Mouse (Mus musculus) liver, embryonic 11.5 days (tissue): ENCODE data around the gene Dbndd2. TPM values are rescaled to one million over a fixed set of nuclear protein-coding genes. Genes with fewer than 3 reads are reported as not detected.

Experiments used
- ATAC-seq: fragments of 200-750 bp; cut with Nextera tagmentation; replicated peaks from 2 replicates; pipeline ENCODE4 v1.8.0; 2017; ENCODE audit warnings: moderate number of reproducible peaks, mild to moderate bottlenecking, moderate TSS enrichment, moderate library complexity; ENCODE audit not compliant: low FRiP score
- DNase-seq: peaks from one replicate; pipeline ENCODE4 v3.0.0-alpha.2; 2017; ENCODE audit warnings: low spot score
- H3K27ac ChIP-seq: fragments of 300-500 bp; sonication (generic); 2 replicates; pipeline ENCODE4 v1.5.1; 2014; ENCODE audit warnings: mild to moderate bottlenecking, low read depth, low read length, control low read depth
- H3K27me3 ChIP-seq: fragments of 300-500 bp; sonication (generic); replicated peaks from 2 replicates; pipeline ENCODE4 v1.6.1; 2014; ENCODE audit warnings: low read length, mixed read lengths; ENCODE audit not compliant: control insufficient read depth, insufficient read depth
- H3K36me3 ChIP-seq: fragments of 300-500 bp; sonication (generic); 2 replicates; pipeline ENCODE4 v1.6.1; 2014; ENCODE audit warnings: mild to moderate bottlenecking, low read length, moderate library complexity, mixed read lengths; ENCODE audit not compliant: control insufficient read depth, insufficient read depth
- H3K4me1 ChIP-seq: fragments of 300-500 bp; sonication (generic); replicated peaks from 2 replicates; pipeline ENCODE4 v1.6.1; 2014; ENCODE audit warnings: low read length, mixed read lengths; ENCODE audit not compliant: control insufficient read depth, insufficient read depth
- H3K4me2 ChIP-seq: fragments of 300-500 bp; sonication (generic); 2 replicates; pipeline ENCODE4 v1.6.1; 2014; ENCODE audit warnings: mild to moderate bottlenecking, control low read depth, moderate library complexity
- H3K4me3 ChIP-seq: fragments of 300-500 bp; sonication (generic); 2 replicates; pipeline ENCODE4 v1.5.1; 2014; ENCODE audit warnings: low read depth, low read length, control low read depth
- H3K9ac ChIP-seq: fragments of 300-500 bp; sonication (generic); 2 replicates; pipeline ENCODE4 v1.6.1; 2014; ENCODE audit warnings: low read depth, low read length, control low read depth
- H3K9me3 ChIP-seq: fragments of 300-500 bp; sonication (generic); 2 replicates; pipeline ENCODE4 v1.6.1; 2016; ENCODE audit warnings: low read length, inconsistent platforms, mixed read lengths; ENCODE audit not compliant: control insufficient read depth
- WGBS: fragments of 180-500 bp; shearing (Covaris S2); extraction: QIAGEN DNeasy Blood & Tissue Kit; methylation state at CpG from one replicate; pipeline ENCODE4 v1.1.7; 2014; 5-methylcytosine and 5-hydroxymethylcytosine counted together
- polyA plus RNA-seq: library from polyadenylated mRNA; unstranded; fragments of >200 nt; fragmentation: Nextera tagmentation; extraction: Ambion mirVana; gene quantifications from 2 replicates; pipeline ENCODE4 v1.2.1, GENCODE M21; 2014

Gene Dbndd2
- polyA plus RNA-seq, 1 experiment from 2014 or later, result 2.1 TPM

DNA sequence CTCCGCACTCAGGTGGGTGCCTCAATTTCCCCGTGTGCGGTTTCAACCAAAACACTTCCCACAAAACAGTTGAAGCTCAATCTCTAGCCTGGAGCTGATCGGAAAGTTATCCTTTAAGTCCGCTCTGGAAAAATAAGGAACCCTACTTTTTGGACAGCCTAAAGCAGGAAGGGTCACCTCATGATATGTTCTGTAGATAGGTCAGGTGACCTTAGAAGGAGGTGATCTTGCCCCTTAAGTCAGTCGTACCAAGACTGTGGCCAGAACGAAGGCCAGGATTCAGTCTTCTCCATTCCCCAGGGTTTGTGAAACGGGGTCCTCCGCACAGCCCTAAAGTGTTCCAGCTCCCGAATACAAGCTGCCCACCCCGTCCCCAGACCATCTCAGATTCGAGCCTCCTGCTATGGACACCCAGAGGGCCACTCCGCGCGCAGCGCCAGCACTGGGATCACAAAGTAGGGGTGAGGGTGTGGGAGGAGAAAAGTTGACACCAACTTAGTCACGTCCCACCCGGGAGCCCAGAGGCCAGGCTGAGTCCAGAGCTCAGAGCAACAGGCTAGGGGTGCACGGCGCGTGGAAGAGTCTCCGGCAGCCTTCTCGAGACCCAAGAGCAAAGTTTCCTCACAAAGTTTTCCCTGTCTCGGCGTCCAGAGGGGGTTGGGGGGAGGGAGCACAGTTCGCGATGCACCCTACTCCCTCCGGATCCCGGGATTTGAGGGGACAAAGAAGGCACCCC is 43.4 kb upstream of the Dbndd2 start:
- ATAC-seq (0 out of 2 replicates have a peak, but pooled peaks have one; percentile 13), DNase-seq (no peak)
- Histone ChIP-seq H3K36me3 (no peaks in the 10 kb centered on the region), H3K27me3 (peaks cover 36% of the 10 kb centered on the region), H3K9me3 (no peaks in the 10 kb centered on the region), H3K4me2 (peak overlapping the region; percentile 65), H3K9ac (peak overlapping the region; percentile 64), H3K4me3 (peak overlapping the region; percentile 57), H3K4me1 (peaks cover 5% of the 10 kb centered on the region), H3K27ac (peak overlapping the region; percentile 53; the same call in 1 of the 2 replicates)
- WGBS, result 5% methylated on average over 29 of the region's 29 CpGs

DNA sequence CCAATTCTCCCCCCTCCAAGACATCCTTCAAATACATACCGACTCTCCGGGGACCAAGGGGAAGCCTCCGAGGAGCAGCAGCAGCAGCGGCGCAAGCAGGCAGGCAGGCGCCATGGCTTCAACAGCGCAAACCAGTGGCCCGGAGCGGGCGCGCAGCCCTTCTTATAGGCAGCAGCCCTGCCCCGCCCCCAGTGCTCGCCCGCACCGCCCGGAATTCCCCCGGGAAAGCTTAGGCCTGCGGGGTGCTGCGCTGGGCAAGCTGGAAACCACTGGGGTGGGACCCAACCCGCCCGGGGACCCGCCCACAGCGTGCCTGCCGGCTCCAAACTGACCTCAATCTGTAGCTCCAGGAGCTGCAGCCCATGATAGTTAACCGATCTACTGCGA is 42.9 kb upstream of the Dbndd2 start:
- Histone ChIP-seq H3K9me3 (no peaks in the 10 kb centered on the region), H3K36me3 (no peaks in the 10 kb centered on the region), H3K27ac (peak overlapping the region; percentile 53; the same call in 1 of the 2 replicates), H3K27me3 (peaks cover 34% of the 10 kb centered on the region), H3K4me2 (peak overlapping the region; percentile 65), H3K9ac (peak overlapping the region; percentile 64), H3K4me1 (peaks cover 5% of the 10 kb centered on the region), H3K4me3 (peak overlapping the region; percentile 57)
- WGBS, result under 1% methylated on average over 26 of the region's 26 CpGs
- ATAC-seq (peak; percentile 80), DNase-seq (peak; percentile 78)

- DNase-seq, result no peak
- Histone ChIP-seq H3K4me2 (peak within 1 kb of the TSS; percentile 65), H3K4me1 (peaks cover 5% of the 10 kb centered on the region), H3K9me3 (no peaks in the 10 kb centered on the region), H3K27me3 (peaks cover 34% of the 10 kb centered on the region), H3K36me3 (no peaks in the 10 kb centered on the region), H3K4me3 (peak within 1 kb of the TSS; percentile 57), H3K9ac (peak within 1 kb of the TSS; percentile 64), H3K27ac (peak within 1 kb of the TSS; percentile 53)
- WGBS, result 10% methylated on average over 18 of the region's 18 CpGs
- ATAC-seq, result no peak
Measured at GRCm38 (mm10) chr2:164443460-164444000, 42.4 kb upstream of the Dbndd2 start, which contains the start of gene Sdc4. TSS of gene Sdc4 (minus strand) at chr2:164443887.

GRCm38 (mm10) chr2:164444701-164445100 is 41.2 kb upstream of the Dbndd2 start:
- no peak for ATAC-seq
- H3K27me3 ChIP-seq, result peaks cover 34% of the 10 kb centered on the region
- WGBS, result 67% methylated on average over 2 of the region's 2 CpGs

DNA sequence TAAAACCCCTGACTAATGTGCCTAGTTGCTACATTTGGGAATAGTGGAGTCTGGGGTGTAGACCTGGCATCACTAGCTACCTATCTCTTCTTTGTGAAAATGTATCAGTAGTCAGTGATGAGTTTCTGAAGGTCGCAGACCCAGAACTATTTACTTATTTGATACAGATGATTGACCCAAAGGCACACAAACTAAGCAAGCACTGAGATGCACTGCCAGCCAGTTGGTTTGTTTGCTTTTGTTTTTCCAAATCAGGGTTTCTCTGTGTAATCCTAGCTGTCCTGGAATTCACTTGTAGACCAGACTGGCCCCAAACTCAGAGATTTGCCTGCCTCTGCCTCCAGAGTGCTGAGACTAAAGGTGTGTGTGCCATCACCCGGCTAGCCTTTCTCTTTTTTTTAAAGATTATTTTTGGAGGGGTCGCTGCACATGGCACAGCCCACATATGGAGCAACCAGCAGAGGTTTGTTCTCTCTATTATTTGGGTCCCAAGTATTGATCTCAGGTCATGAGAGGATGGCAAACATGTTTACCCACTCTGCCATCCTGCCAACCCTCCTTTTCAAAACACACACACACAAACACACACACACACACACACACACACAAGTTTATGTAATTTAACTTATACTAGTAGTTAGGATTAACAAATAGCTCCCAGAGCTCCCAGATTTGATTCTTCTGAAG is 40.4 kb upstream of the Dbndd2 start:
- Histone ChIP-seq H3K4me3 (no peak overlapping the region), H3K9me3 (no peaks in the 10 kb centered on the region), H3K9ac (no peak overlapping the region), H3K4me2 (no peak overlapping the region), H3K36me3 (no peaks in the 10 kb centered on the region), H3K4me1 (no peaks in the 10 kb centered on the region; the same call in 1 of the 2 replicates), H3K27ac (no peak overlapping the region), H3K27me3 (peaks cover 33% of the 10 kb centered on the region)
- no peak for DNase-seq
- ATAC-seq, result no peak
- WGBS, result 69% methylated on average over 3 of the region's 3 CpGs

More at GRCm38 (mm10) chr2:164444701-164445100, 41.2 kb upstream of the Dbndd2 start:
- Histone ChIP-seq H3K4me2 (no peak overlapping the region), H3K9ac (no peak overlapping the region), H3K4me1 (no peaks in the 10 kb centered on the region; the same call in 1 of the 2 replicates), H3K9me3 (no peaks in the 10 kb centered on the region), H3K4me3 (no peak overlapping the region), H3K36me3 (no peaks in the 10 kb centered on the region), H3K27ac (no peak overlapping the region)
- DNase-seq, result no peak

DNA sequence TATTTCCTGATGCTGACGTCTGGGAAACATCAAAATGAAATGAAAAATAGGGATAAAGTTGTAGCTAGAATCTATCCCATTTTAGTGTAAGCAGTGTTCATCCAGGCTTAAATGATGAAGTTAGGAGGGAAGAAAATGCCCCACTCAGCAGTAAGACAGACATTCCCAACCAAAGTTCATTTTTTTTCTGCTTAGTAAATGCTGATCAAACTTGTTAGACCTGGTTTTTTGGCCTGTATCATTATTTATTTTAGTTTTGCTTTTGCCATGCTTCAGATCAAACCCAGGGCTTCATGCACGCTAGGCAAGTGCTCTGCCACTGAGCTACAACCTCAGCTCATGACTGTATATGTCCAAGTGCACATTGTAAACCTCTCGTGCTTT is 39.8 kb upstream of the Dbndd2 start:
- Histone ChIP-seq H3K27ac (no peak overlapping the region), H3K4me1 (no peaks in the 10 kb centered on the region; the same call in 1 of the 2 replicates), H3K36me3 (no peaks in the 10 kb centered on the region), H3K9me3 (no peaks in the 10 kb centered on the region), H3K4me2 (no peak overlapping the region), H3K9ac (no peak overlapping the region), H3K4me3 (no peak overlapping the region), H3K27me3 (peaks cover 27% of the 10 kb centered on the region)
- WGBS, result 74% methylated on average over 3 of the region's 3 CpGs
- ATAC-seq, result no peak
- DNase-seq, result no peak

DNA sequence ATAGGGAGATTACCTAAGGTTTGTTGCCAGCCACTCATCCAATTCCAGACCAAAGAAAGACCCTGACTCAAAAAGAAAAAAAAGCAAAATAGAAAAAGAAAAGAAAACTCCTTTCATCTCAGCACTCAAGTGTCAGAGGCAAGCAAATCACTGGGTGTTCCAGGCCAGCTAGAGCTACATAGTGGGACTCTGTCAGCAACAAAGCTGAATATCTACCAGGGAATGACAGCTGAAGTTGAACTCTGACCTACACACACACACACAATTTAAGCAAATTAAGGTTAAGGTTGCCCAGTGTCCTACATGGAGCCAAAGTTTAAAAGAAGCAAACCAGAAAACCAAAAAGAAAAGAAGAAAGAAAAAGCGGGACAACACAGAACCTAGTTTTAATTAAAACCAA is 37.8 kb upstream of the Dbndd2 start:
- H3K4me3 ChIP-seq, result no peak overlapping the region
- no peak for ATAC-seq
- WGBS, result 94% methylated on average over 1 of the region's 1 CpGs

GRCm38 (mm10) chr2:164448921-164449320 is 37.0 kb upstream of the Dbndd2 start:
- DNase-seq (no peak), ATAC-seq (no peak)
- H3K4me2 ChIP-seq, result no peak overlapping the region
- H3K4me1 ChIP-seq, result no peaks in the 10 kb centered on the region
- no peak overlapping the region for H3K9ac ChIP-seq
- H3K27ac ChIP-seq, result no peak overlapping the region
- H3K27me3 ChIP-seq, result peaks cover under 1% of the 10 kb centered on the region; the same call in 1 of the 2 replicates
- no peaks in the 10 kb centered on the region for H3K36me3 ChIP-seq
- no peaks in the 10 kb centered on the region for H3K9me3 ChIP-seq
- WGBS, result 81% methylated on average over 5 of the region's 5 CpGs
- H3K4me3 ChIP-seq, result no peak overlapping the region

More for the DNA sequence above, 37.8 kb upstream of the Dbndd2 start:
- Histone ChIP-seq H3K9ac (no peak overlapping the region), H3K27me3 (peaks cover 8% of the 10 kb centered on the region), H3K36me3 (no peaks in the 10 kb centered on the region), H3K9me3 (no peaks in the 10 kb centered on the region), H3K4me2 (no peak overlapping the region), H3K27ac (no peak overlapping the region), H3K4me1 (no peaks in the 10 kb centered on the region)
- DNase-seq, result no peak
